Mouse (Mus musculus) left cerebral cortex, adult 2 months (tissue): ENCODE measurements around the gene Prph. TPM values are rescaled to one million over a fixed set of nuclear protein-coding genes. Genes with fewer than 3 reads are reported as not detected.

Experiments used
- DNase-seq, 2 experiments: peaks; one replicate each; pipeline ENCODE4 v3.0.0; 2021 to 2022; ENCODE audit warnings: low spot score in 2 of 2, mixed read lengths in 1 of 2; ENCODE audit errors: extremely low spot score in 1 of 2
- H3K27ac ChIP-seq: fragments of 200-600 bp; 2 replicates; pipeline ENCODE4 v1.8.1; 2022
- H3K4me3 ChIP-seq: fragments of 200-600 bp; 2 replicates; pipeline ENCODE4 v1.8.1; 2022
- CTCF ChIP-seq: fragments of 200-600 bp; IDR thresholded peaks from 2 replicates; pipeline ENCODE4 v1.8.1; 2022; ENCODE audit warnings: antibody characterized with exemption, mild to moderate bottlenecking, moderate library complexity
- intact Hi-C: fragments of 180-260 bp; cut with DNase I; formaldehyde crosslinking; loops from one replicate; pipeline ENCODE4 v1.15.1; 2025
- total RNA-seq, 2 experiments: library from RNA; stranded (reverse); gene quantifications; 2 replicates each; pipeline ENCODE4 v1.2.3; 2021

Prph gene
- total RNA-seq, 2 experiments from 2014 or later: 0.91 to 0.97 TPM

GRCm38 (mm10) chr15:99082840-99083239 lies 27.9 kb downstream of the Prph start:
- Histone ChIP-seq H3K4me3 (no peak overlapping the region), H3K27ac (no peak overlapping the region)
- no peak for TF ChIP-seq CTCF
- intact Hi-C loops: loop anchor here (5.0 to 10.0 kb wide), 2 partner anchors 114 to 182 kb away; no protein-coding TSS in a partner anchor
- DNase-seq: no peak

GRCm38 (mm10) chr15:99083258-99083657 lies 28.3 kb downstream of the Prph start:
- DNase-seq: no peak
- intact Hi-C loops: loop anchor here (5.0 to 10.0 kb wide), 2 partner anchors 114 to 182 kb away; no protein-coding TSS in a partner anchor
- peak; percentile 74 for TF ChIP-seq CTCF
- Histone ChIP-seq H3K4me3 (no peak overlapping the region), H3K27ac (no peak overlapping the region)

- H3K4me3 ChIP-seq: no peak overlapping the region
- TF ChIP-seq CTCF: no peak
- no peak overlapping the region for H3K27ac ChIP-seq
- no peak for DNase-seq
- intact Hi-C loops: loop anchor here (5.0 to 10.0 kb wide), 2 partner anchors 113 to 181 kb away; no protein-coding TSS in a partner anchor
Measured at GRCm38 (mm10) chr15:99083867-99084557, 29.0 kb downstream of the Prph start.

GRCm38 (mm10) chr15:99084618-99085017 lies 29.6 kb downstream of the Prph start:
- intact Hi-C loops: loop anchor here (5.0 to 10.0 kb wide), 3 partner anchors 82 to 180 kb away; no protein-coding TSS in a partner anchor
- H3K27ac ChIP-seq: no peak overlapping the region
- no peak overlapping the region for H3K4me3 ChIP-seq
- TF ChIP-seq CTCF: no peak
- DNase-seq: no peak

- no peak for DNase-seq
- no peak for TF ChIP-seq CTCF
- intact Hi-C loops: loop anchor here (5.0 to 10.0 kb wide), 2 partner anchors 84 to 179 kb away; no protein-coding TSS in a partner anchor
- Histone ChIP-seq H3K27ac (no peak overlapping the region), H3K4me3 (no peak overlapping the region)
Measured at GRCm38 (mm10) chr15:99085997-99086396, 31.0 kb downstream of the Prph start.

- intact Hi-C loops: loop anchor here (5.0 to 10.0 kb wide), 2 partner anchors 85 to 177 kb away; no protein-coding TSS in a partner anchor
- H3K27ac ChIP-seq: no peak within 1 kb of the TSS
Measured at GRCm38 (mm10) chr15:99087253-99088075, 32.5 kb downstream of the Prph start, which contains the start of gene C1ql4. C1ql4 (minus strand) TSS chr15:99087817.

GRCm38 (mm10) chr15:99088292-99088691 lies 33.3 kb downstream of the Prph start:
- DNase-seq: peak; percentile 45 to 64
- TF ChIP-seq CTCF: peak; percentile 87
- H3K4me3 ChIP-seq: 0 out of 2 replicates have a peak overlapping the region, but pooled peaks have one; percentile 5
- intact Hi-C loops: loop anchor here (5.0 to 10.0 kb wide), 2 partner anchors 86 to 177 kb away; no protein-coding TSS in a partner anchor
- H3K27ac ChIP-seq: no peak overlapping the region

More at GRCm38 (mm10) chr15:99087253-99088075, 32.5 kb downstream of the Prph start, which contains the start of gene C1ql4:
- 0 out of 2 replicates have a peak within 1 kb of the TSS, but pooled peaks have one; percentile 5 for H3K4me3 ChIP-seq
- no peak for DNase-seq
- peak; percentile 41 for TF ChIP-seq CTCF

- TF ChIP-seq CTCF: no peak
- intact Hi-C loops: loop anchor here (5.0 to 10.0 kb wide), 2 partner anchors 87 to 176 kb away; no protein-coding TSS in a partner anchor
- Histone ChIP-seq H3K4me3 (no peak overlapping the region), H3K27ac (no peak overlapping the region)
- DNase-seq: no peak
Measured at GRCm38 (mm10) chr15:99089069-99089468, 34.1 kb downstream of the Prph start.

- no peak for TF ChIP-seq CTCF
- H3K27ac ChIP-seq: no peak within 1 kb of the TSS
- DNase-seq: no peak
- intact Hi-C loops: no loop called here
- peak within 1 kb of the TSS; percentile 44 for H3K4me3 ChIP-seq
Measured at GRCm38 (mm10) chr15:99092870-99093269, 37.9 kb downstream of the Prph start, which contains the start of gene Dnajc22. Dnajc22 (plus strand) TSS chr15:99093170.

- H3K4me3 ChIP-seq: peak overlapping the region; percentile 44
- TF ChIP-seq CTCF: peak; percentile 43
- no peak overlapping the region for H3K27ac ChIP-seq
- intact Hi-C loops: no loop called here
- no peak for DNase-seq
Measured at GRCm38 (mm10) chr15:99093291-99094258, 38.6 kb downstream of the Prph start.
